Mouse (Mus musculus) gastrocnemius, adult 2 months (tissue): ENCODE results near the gene Spred1. TPM values are rescaled to one million over a fixed set of nuclear protein-coding genes. Genes with fewer than 3 reads are reported as not detected.

Source experiments
- DNase-seq: peaks from one replicate; pipeline ENCODE4 v3.0.0; 2022
- H3K27ac ChIP-seq: fragments of 200-600 bp; 2 replicates; pipeline ENCODE4 v1.8.1; 2022; ENCODE audit warnings: mild to moderate bottlenecking
- H3K4me3 ChIP-seq: fragments of 200-600 bp; 2 replicates; pipeline ENCODE4 v1.8.1; 2022; ENCODE audit warnings: mild to moderate bottlenecking, moderate library complexity
- CTCF ChIP-seq: fragments of 200-600 bp; IDR thresholded peaks from 2 replicates; pipeline ENCODE4 v1.8.1; 2022; ENCODE audit warnings: antibody characterized with exemption, mild to moderate bottlenecking, moderate library complexity
- intact Hi-C: fragments of 180-260 bp; cut with DNase I; formaldehyde crosslinking; loops from one replicate; pipeline ENCODE4 v1.15.1; 2025
- total RNA-seq, 2 experiments: library from RNA; stranded (reverse); gene quantifications; 2 replicates each; pipeline ENCODE4 v1.2.3; 2021

Spred1 gene
- total RNA-seq, 2 experiments from 2014 or later = 5.0 to 7.3 TPM

DNA sequence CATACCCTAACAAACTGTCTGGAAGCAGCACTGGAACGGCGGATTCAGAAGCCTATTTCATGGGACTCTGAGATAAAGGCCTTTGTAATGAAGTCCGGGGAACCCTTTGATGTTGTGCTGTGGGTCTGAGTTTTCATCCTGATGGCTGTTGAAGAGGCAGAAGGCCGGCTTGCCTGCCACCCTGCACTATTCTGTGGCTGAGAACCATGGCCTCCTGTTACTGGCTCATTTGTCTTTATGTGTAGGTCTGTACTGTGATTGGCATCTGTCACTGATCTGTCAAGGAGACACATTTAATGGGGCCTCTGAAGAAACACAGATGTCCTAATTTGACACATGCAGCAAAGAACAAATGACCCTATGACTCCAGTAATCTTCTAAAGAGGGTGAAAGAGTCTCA lies 17.7 kb upstream of the Spred1 start:
- intact Hi-C loops = no loop called here
- no peak for DNase-seq
- Histone ChIP-seq H3K4me3 (no peak overlapping the region), H3K27ac (no peak overlapping the region)
- no peak for TF ChIP-seq CTCF

DNA sequence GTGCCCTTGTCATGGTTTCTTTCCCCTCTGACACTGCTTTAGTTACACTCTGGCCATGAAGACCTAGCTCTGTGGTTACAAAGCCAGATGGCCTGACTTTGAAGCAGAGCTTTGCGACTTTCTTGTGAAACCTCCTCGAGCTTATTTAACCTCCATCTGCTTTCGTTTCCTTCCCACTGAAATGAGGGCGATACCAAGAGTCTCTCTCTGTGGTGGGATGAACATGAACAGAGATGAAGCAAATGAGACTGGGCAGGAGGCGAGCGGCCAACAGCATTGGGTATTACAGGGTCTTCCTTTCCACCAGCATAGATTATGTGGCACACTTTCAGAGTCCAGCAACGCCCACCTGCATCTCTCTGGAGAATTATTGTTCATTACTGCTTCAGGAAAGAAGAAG lies 15.8 kb upstream of the Spred1 start:
- Histone ChIP-seq H3K4me3 (no peak overlapping the region), H3K27ac (peak overlapping the region; percentile 9; the same call in 1 of the 2 replicates)
- intact Hi-C loops = no loop called here
- no peak for TF ChIP-seq CTCF
- no peak for DNase-seq

DNA sequence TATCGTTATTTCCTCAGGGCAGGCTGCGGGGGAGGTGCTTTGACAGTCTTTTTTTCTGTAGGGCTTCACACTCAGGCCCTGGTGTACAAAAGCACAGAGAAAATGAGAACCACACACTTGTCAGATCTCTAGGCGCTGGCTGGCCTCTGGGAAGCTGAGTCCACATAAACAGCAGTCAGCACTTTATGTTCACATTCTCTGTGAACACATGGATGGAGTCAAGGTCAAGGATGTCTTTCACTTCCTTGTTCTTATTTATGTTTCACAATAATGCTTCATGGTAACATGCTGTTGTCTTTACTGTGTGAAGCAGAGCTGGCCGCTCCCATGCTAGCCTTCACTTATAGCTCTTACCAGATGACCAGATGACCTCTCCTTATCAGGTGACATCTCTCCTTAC lies 13.1 kb upstream of the Spred1 start:
- intact Hi-C loops = no loop called here
- no peak for DNase-seq
- Histone ChIP-seq H3K27ac (no peak overlapping the region), H3K4me3 (no peak overlapping the region)
- no peak for TF ChIP-seq CTCF

DNA sequence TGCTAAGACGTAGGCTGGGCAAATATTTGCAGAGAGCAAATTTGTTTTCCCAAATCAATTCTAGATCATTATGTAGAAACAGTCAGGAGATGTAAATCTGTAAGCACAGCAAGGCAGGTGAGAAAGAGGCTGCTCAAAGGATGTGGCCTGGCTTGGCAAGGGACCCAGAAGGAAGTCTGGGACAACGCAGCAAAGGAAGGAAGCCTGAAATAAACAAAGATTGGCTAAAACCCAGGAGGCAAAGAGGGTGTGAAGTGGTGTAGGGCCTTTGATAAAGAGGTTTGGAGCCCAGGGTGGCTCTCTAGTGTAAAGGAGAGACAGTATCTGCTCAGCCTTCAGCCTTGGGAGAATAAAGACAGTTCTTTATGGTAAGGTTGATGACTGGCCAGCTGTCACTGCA lies 11.9 kb upstream of the Spred1 start:
- Histone ChIP-seq H3K4me3 (no peak overlapping the region), H3K27ac (no peak overlapping the region)
- intact Hi-C loops = no loop called here
- DNase-seq = no peak
- TF ChIP-seq CTCF = no peak

DNA sequence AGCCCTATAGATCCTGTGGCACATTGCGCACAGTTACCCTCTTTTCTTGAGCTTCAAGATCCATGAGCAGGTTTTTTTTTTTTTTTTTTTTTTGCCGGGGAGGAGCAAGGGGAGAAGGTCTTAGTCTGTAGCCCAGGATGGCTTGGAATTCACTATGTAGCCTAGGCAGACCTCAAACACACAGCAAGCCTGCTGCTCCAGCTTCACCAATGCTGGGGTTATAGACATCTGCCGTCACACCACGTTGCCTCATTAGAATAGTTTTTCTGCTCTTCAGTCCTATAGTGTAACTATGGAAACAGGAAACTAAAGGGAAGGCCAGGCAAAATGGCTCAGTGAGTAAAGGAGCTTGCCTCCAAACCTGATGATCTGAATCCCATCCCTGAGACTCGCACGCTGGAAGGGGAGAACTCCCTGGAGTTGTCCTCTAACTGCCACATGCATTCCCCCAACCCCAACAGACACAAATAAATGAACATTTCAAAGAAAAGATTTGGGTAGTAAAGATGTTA lies 10.8 kb upstream of the Spred1 start:
- intact Hi-C loops = no loop called here
- DNase-seq = no peak
- no peak for TF ChIP-seq CTCF
- H3K27ac ChIP-seq = no peak overlapping the region
- H3K4me3 ChIP-seq = no peak overlapping the region

DNA sequence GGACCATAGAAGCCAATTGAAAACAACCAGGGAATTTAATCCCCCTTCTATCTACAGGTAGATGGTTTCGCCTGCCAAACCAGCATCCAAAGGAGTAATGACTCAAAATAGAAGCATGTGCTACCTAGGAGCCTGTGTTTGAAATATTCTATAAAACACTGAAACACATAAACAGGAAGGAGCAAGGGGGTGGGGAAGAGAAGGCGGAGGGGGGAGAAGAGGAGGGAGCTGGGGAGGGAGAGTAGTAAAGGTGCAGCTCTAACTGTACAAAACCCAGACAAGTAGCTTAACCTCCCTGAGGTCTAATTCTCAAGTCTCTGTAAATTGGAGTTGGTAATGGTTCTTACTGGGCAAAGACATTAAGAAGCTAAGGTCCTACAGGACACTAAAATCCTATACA lies 7.9 kb upstream of the Spred1 start:
- Histone ChIP-seq H3K27ac (no peak overlapping the region), H3K4me3 (no peak overlapping the region)
- no peak for DNase-seq
- intact Hi-C loops = no loop called here
- TF ChIP-seq CTCF = no peak

DNA sequence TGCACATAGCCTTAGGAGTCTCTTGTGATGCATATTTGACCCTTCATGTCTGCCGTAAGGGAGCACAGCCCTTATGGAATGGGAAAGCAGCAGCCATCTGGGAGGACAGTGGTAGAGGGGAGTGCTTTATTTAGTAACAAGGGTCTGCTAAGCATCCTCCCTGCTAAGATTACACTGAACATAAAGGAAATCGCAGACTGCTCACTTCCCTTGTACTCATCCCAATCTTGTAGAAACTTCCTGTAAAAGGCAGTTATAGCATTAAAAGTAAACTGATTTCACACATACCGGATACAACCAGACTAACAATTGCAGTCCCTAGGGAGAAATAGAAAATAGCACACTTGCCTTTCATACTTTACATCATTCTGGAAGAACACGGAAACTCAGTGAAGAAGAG lies 7.4 kb upstream of the Spred1 start:
- Histone ChIP-seq H3K27ac (no peak overlapping the region), H3K4me3 (no peak overlapping the region)
- DNase-seq = no peak
- intact Hi-C loops = loop anchor here (2.0 kb wide), 1 partner anchor 137 kb away; no protein-coding TSS in a partner anchor
- TF ChIP-seq CTCF = no peak

DNA sequence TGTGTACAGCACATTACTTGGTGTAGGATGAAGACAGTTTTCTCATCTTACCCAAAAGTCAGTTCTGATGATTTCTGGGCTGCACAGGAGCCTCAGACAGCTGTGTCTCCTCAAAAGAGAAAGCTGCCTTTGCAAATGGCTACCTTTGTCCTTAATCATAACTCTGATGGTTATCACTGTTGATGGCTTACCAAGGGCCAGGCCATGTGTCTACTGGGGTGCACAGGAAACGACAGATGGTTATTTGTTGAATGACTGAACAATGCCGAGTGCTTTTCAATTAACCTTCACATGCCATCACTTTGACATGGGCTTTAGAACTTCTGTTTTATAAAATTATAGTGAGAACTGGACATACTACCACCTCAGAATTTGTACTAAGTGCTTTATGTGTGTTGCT lies 2.7 kb upstream of the Spred1 start:
- Histone ChIP-seq H3K27ac (peak overlapping the region; percentile 98), H3K4me3 (no peak overlapping the region)
- no peak for TF ChIP-seq CTCF
- no peak for DNase-seq
- intact Hi-C loops = no loop called here

DNA sequence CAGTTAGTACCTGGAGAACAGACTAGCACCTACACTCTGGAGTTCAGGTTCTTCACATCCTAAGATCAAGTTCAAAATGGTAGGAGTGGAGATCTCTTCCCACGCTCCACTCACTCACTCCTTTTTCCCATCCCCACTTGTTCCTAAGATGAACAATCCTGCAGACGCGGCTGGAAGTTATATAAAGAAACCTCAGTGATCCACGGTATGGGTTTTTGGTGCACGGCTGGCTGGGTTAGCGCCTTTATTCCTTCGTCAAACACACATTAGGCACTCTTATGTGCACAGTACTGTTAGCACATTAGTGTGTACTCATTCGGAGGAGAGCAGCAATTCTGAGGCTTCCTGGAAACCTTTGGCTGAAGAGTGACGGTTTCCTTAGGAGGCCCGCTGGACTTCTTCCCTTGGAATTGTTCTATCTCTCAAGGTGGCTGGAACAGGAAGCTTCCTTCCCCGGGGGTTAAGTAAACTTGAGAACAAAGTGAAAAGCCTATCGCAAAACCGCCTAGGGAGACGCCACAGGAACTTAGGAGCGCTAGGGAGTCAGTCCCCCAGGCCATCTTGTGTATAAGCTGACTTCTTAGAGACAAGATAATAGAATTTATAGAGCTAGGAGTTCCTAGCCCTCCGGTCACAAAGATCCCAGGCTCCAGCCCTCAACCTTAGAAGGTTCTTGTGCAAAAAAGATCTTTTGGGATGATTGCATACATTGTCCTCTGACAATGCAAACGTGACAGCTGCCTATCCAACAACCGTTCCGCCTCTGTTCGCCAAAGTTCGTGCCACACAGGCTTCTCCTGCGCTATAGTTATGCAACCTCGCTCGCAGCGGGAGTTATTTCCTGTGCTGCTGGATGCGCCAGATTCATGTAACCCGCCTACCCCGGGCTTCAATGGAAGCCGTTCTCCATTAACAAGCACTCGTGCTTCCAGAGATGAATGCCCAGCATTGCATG lies 1.6 kb upstream of the Spred1 start:
- intact Hi-C loops = loop anchor here (2.0 to 5.0 kb wide), 2 partner anchors 59 to 222 kb away; no protein-coding TSS in a partner anchor
- DNase-seq = peak; percentile 80
- TF ChIP-seq CTCF = no peak

DNA sequence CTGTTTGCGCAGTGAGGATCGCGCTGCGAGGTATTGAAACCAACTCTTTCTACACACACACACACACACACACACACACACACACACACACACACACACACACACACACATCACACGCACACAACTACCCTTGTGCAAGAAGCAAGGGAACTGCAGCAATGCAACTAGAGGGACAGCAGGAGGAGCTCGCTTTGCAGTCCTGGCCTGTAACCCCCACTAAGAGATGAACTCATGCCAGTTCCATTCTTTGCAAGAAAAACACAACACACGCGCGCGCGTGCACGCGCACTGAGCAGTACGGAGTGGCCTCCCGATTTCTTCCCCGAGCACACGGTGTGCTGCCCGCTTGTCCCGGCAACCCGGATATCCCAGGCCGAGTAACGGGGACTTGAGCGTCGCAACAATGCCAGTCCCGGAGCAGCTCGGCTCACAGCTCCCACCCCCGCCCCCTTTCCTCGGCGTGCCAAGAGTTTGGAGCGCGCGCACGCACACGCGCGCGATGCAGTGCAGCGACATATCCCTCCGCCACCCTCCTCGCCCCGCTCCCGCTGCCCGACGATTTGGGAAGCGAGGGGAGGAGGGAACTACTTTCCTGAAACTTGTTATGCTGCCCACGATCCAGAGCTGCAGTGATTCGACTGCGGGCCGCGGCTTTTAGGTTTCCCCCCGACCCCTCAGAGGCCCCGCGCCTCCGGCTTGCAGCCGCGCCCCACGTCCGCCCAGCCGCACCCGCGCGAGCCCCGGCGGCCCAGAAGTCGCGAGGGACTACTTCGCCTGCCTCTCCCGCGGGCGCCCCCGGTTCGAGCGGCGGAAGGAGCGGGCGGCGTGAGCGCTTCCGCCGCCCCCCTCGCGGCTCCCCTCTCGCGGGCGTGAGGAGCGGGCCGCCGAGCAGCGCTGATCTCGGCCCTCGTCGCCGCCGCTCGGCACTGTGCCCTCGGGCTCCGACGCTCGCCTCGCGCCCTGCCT lies 645 bp upstream of the Spred1 start:
- intact Hi-C loops = loop anchor here (2.0 to 5.0 kb wide), 2 partner anchors 58 to 223 kb away; no protein-coding TSS in a partner anchor
- Histone ChIP-seq H3K4me3 (peak overlapping the region; percentile 82), H3K27ac (peak overlapping the region; percentile 98)
- peak; percentile 92 for DNase-seq
- peak; percentile 47 for TF ChIP-seq CTCF

More for the DNA sequence above, 1.6 kb upstream of the Spred1 start:
- peak overlapping the region; percentile 82 for H3K4me3 ChIP-seq
- H3K27ac ChIP-seq = peak overlapping the region; percentile 98

DNA sequence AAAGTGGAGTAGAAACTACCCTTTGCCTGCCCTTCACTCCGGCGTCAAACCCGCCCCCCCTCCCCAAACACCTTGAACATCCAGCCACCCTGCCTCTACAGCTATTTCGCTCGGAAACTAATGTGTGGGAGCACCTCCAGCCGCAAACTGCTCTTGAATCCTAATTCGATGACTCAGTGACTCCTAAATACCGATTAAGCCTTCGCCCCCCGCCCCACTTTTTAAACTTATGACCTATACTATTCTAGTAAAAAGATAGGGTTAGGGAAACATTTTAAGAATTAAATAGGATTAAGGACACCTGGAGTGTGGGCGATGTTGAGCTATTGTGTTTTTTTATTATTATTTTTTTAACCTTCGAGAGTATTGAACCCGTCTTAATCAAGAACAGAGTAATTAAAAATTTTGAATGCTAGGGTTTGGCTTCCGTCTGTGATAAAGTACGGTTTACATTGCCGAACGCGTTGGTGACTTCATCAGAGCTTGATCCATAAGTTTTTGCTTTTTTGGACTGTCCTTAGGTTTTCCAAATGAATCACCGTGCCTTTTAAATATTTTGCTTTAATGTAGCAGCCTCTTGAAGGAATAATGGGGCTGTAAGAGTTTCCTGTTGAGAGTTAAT lies 921 bp downstream of the Spred1 start:
- no peak for DNase-seq
- H3K27ac ChIP-seq = peak overlapping the region; percentile 98
- peak overlapping the region; percentile 82 for H3K4me3 ChIP-seq
- no peak for TF ChIP-seq CTCF
- intact Hi-C loops = loop anchor here (2.0 to 5.0 kb wide), 2 partner anchors 57 to 225 kb away; no protein-coding TSS in a partner anchor
